Mouse (Mus musculus): ENCODE measurements around the gene Itga2.
A peak's percentile ranks its signal among the peaks of the same experiment; 100 is the strongest.

Itga2 gene

GRCm38 (mm10) chr13:114931775-114932294, at the start of gene Itga2:
Gene Itga2 (minus strand): TSS chr13:114932100.
- DNase-seq = peak; percentile 45

GRCm38 (mm10) chr13:114980831-114981419, 49.0 kb upstream of the Itga2 start:
- peak; percentile 62 for DNase-seq

GRCm38 (mm10) chr13:114974484-114975042, 42.7 kb upstream of the Itga2 start:
- no peak for DNase-seq

GRCm38 (mm10) chr13:114971905-114972304, 40.0 kb upstream of the Itga2 start:
- DNase-seq = no peak

- peak; percentile 77 for DNase-seq
Measured at GRCm38 (mm10) chr13:114964233-114964632, 32.3 kb upstream of the Itga2 start.

GRCm38 (mm10) chr13:114954516-114954915, 22.6 kb upstream of the Itga2 start:
- no peak for DNase-seq

GRCm38 (mm10) chr13:114933541-114933940, 1.6 kb upstream of the Itga2 start:
- DNase-seq = no peak

GRCm38 (mm10) chr13:114930996-114931649, 777 bp downstream of the Itga2 start:
- DNase-seq = no peak

- DNase-seq = no peak
Measured at GRCm38 (mm10) chr13:114924785-114925184, 7.1 kb downstream of the Itga2 start.

GRCm38 (mm10) chr13:114923331-114923730, 8.6 kb downstream of the Itga2 start:
- DNase-seq = peak; percentile 32

- no peak for DNase-seq
Measured at GRCm38 (mm10) chr13:114915767-114916166, 16.1 kb downstream of the Itga2 start.

- no peak for DNase-seq
Measured at GRCm38 (mm10) chr13:114914963-114915362, 16.9 kb downstream of the Itga2 start.

GRCm38 (mm10) chr13:114914559-114914958, 17.3 kb downstream of the Itga2 start:
- DNase-seq = no peak

GRCm38 (mm10) chr13:114910629-114911028, 21.3 kb downstream of the Itga2 start:
- DNase-seq = no peak

GRCm38 (mm10) chr13:114909514-114909913, 22.4 kb downstream of the Itga2 start:
- DNase-seq = no peak

GRCm38 (mm10) chr13:114907876-114908275, 24.0 kb downstream of the Itga2 start:
- no peak for DNase-seq

GRCm38 (mm10) chr13:114896751-114897386, 35.0 kb downstream of the Itga2 start:
- peak; percentile 46 for DNase-seq

GRCm38 (mm10) chr13:114895896-114896295, 36.0 kb downstream of the Itga2 start:
- DNase-seq = peak; percentile 48

- DNase-seq = no peak
Measured at GRCm38 (mm10) chr13:114894718-114895117, 37.2 kb downstream of the Itga2 start.

- no peak for DNase-seq
Measured at GRCm38 (mm10) chr13:114891655-114892054, 40.2 kb downstream of the Itga2 start.

GRCm38 (mm10) chr13:114887695-114888094, 44.2 kb downstream of the Itga2 start:
- DNase-seq = no peak

- DNase-seq = no peak
Measured at GRCm38 (mm10) chr13:114887293-114887692, 44.6 kb downstream of the Itga2 start.

GRCm38 (mm10) chr13:114885171-114885570, 46.7 kb downstream of the Itga2 start:
- peak; percentile 3 for DNase-seq

GRCm38 (mm10) chr13:114878667-114879066, 53.2 kb downstream of the Itga2 start:
- DNase-seq = no peak

Measured in kidney, adult 9 months (tissue).